Mouse (Mus musculus) cortical plate, adult 2 months (tissue): ENCODE measurements around the gene Cpn2.

Source experiments
- CTCF ChIP-seq: fragments of 200-500 bp; IDR thresholded peaks from 2 replicates; pipeline ENCODE4 v1.5.1; 2011; ENCODE audit warnings: mild to moderate bottlenecking, control low read depth, low read length; ENCODE audit not compliant: insufficient read depth; ENCODE audit errors: extremely low read depth
- POLR2A ChIP-seq: fragments of 200-500 bp; IDR thresholded peaks from 2 replicates; pipeline ENCODE4 v1.6.1; 2011; ENCODE audit warnings: mild to moderate bottlenecking, low read length, control low read depth; ENCODE audit not compliant: insufficient read depth; ENCODE audit errors: extremely low read depth

DNA sequence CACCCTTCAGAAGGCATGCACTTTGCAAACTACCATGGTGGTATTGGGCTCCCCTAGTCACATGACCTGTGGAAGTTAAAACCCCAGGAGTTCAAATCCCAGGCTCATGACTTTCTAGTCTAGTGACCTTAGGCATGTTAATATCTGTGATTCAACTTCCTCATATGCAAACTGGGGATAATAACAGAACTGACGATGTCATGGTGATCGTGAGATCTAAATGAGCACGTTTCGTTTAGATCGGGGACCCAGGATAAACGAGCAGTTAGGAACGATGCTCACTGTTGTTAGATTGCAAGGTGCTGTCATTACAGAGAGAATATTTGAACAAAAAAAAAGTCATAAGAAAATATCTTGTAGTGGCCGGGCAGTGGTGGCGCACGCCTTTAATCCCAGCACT lies 5.1 kb downstream of the Cpn2 start:
- TF ChIP-seq CTCF (no peak), POLR2A (no peak)
